Mouse (Mus musculus) left cerebral cortex, postnatal 14 days (tissue): Measurements from ENCODE around the gene Gm884. TPM values are rescaled to one million over a fixed set of nuclear protein-coding genes. Genes with fewer than 3 reads are reported as not detected.

Source experiments
- DNase-seq, 2 experiments: peaks; one replicate each; pipeline ENCODE4 v3.0.0; 2021 to 2022; ENCODE audit warnings: low spot score in 2 of 2, mixed read lengths in 1 of 2
- intact Hi-C: fragments of 180-260 bp; cut with DNase I; formaldehyde crosslinking; loops from one replicate; pipeline ENCODE4 v1.15.1; 2025
- long read RNA-seq, 2 experiments: library from polyadenylated mRNA; stranded (forward); transcript quantifications; one replicate each; pipeline ENCODE4 v2.0.0; 2021
- total RNA-seq, 2 experiments: library from RNA; stranded (reverse); gene quantifications; 2 replicates each; pipeline ENCODE4 v1.2.3; 2021

Gene Gm884
- total RNA-seq, result under 1 TPM in 1 of 2 experiments, not detected in 1; 0.04 TPM
- long read RNA-seq, experiment 1, result 0 reads
- long read RNA-seq, experiment 2, result 0 reads

DNA sequence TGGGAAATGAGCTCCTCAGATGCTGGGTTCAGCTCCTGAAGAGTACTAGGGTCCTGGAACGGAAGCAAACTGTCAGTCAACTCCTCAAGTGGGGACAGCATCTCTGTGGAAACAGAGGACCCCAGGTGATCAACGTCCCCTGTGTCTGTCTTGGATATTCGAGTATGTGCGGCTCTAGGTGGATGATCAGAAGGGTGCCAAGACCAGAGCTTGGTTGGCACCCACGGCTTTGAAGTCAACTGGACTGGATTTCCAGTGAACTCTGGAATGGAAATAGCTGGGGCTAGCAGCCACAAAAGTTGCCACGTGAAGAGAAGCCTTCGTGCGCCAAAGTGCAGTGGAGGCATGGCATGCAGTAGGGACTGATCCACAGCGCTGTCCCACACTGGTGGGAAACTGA, at the start of gene Gm884:
TSS of gene Gm884 (minus strand) at position 101 of the 400 bp plus-strand sequence.
- intact Hi-C loops, result no loop called here
- no peak for DNase-seq

- intact Hi-C loops, result loop anchor here (2.0 kb wide), 1 partner anchor 14 kb away; no protein-coding TSS in a partner anchor
Measured at GRCm38 (mm10) chr11:103666907-103667426, 46.0 kb upstream of the Gm884 start.

GRCm38 (mm10) chr11:103666181-103666906, 45.4 kb upstream of the Gm884 start:
- peak; percentile 83 to 97 for DNase-seq
- intact Hi-C loops, result loop anchor here (2.0 kb wide), 1 partner anchor 14 kb away; no protein-coding TSS in a partner anchor

More at GRCm38 (mm10) chr11:103666907-103667426, 46.0 kb upstream of the Gm884 start:
- DNase-seq, result no peak

DNA sequence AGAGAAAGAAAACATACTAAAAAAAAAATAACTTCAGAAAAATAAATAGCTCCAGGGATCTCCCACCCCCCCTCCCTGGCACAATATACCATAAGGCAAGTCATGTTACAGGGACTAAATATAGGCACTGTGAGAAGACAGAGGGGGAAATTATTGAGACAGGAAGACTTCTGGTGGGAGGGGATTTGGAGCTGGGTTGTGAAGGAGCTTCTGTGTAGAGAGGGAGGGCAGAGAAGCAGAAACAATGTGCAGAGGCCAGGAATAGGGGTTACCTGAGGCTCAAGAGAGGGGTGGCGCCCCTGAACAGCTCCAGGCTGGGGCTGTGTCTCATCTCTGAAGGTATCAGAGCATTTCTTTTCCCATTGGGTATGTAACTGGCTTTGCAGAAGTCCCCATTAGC, 44.8 kb upstream of the Gm884 start:
- intact Hi-C loops, result loop anchor here (2.0 kb wide), 1 partner anchor 13 kb away; no protein-coding TSS in a partner anchor
- peak in 1 of 2 experiments; percentile 67 for DNase-seq

GRCm38 (mm10) chr11:103663119-103663518, 42.2 kb upstream of the Gm884 start:
- DNase-seq, result no peak
- intact Hi-C loops, result no loop called here

DNA sequence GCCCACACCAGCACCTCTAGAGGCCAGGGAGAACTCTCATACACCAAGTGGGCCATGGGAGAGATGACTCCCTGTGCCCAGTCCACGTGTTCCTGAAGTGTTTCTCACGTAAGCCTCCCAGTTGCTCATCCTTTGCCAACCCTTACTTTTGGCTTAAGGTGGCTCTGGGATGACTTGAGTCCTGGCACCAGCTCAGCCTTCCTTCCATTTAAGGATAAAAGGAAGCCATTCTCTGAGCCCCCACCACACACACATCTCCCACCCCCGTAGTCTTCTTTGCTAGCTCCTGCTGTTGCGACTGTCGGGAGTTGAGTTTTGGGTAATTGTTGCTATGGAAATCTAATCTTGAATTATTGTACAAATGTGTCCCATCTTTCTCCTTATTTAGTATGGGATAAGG, 41.6 kb upstream of the Gm884 start:
- DNase-seq, result peak; percentile 85 to 91
- intact Hi-C loops, result no loop called here

DNA sequence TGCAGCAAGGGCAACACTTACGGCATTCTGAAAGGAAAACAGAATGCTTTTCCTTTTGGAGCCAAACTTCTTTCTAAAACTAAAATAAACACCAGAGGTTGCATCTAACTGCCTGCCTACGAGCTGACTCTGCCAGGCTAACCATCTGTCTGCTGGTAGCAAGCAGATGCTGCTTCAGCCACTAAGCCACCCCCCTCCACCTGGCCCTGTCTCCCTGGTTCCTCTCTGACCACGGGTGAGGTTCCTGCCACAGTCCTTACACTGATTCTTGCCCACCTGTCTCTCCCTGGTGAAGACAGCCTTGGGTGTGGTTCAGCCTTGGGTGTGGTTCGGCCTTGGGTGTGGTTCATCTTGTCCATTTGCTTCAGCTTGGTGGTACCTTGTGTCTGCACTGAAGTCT, 40.9 kb upstream of the Gm884 start:
- peak; percentile 58 to 63 for DNase-seq
- intact Hi-C loops, result no loop called here

- intact Hi-C loops, result no loop called here
- DNase-seq, result peak in 1 of 2 experiments; percentile 67
Measured at GRCm38 (mm10) chr11:103658189-103658588, 37.2 kb upstream of the Gm884 start.

GRCm38 (mm10) chr11:103656520-103656919, 35.6 kb upstream of the Gm884 start:
- intact Hi-C loops, result no loop called here
- DNase-seq, result no peak

DNA sequence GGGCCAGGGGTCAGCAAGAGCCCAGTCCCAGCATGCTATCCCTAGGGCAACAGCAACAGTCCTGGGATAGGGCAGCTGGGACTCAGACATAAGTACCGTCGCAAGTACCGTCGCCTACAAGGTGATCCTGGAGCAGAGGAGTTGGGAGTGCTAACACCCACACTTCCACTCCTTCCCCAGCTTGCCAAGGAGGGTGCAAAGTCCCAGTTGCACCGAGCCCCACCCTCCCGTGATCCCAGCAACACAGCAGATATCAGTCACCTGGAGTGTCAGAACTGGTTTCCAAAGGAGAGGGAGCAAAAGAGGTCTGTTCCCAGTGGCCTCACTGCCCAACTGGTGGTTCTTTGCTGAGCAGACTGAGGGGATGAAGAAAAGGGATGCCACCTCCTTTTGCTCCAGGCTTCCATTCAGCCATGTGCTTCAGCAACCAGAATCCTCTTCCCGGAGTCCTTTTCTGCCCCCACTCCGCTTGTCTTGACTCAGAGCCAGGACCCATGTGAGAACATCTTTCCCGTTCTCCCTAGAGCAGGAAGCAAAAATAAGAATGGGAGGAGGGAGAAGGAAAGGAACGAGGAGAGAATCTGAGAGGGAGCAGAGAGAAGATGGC, 32.5 kb upstream of the Gm884 start:
- DNase-seq, result peak; percentile 72 to 81
- intact Hi-C loops, result loop anchor here (2.0 kb wide), 1 partner anchor 13 kb away; no protein-coding TSS in a partner anchor

GRCm38 (mm10) chr11:103651426-103651825, 30.5 kb upstream of the Gm884 start:
- peak; percentile 63 to 78 for DNase-seq
- intact Hi-C loops, result no loop called here

GRCm38 (mm10) chr11:103649983-103650493, 29.1 kb upstream of the Gm884 start:
- intact Hi-C loops, result no loop called here
- DNase-seq, result no peak

DNA sequence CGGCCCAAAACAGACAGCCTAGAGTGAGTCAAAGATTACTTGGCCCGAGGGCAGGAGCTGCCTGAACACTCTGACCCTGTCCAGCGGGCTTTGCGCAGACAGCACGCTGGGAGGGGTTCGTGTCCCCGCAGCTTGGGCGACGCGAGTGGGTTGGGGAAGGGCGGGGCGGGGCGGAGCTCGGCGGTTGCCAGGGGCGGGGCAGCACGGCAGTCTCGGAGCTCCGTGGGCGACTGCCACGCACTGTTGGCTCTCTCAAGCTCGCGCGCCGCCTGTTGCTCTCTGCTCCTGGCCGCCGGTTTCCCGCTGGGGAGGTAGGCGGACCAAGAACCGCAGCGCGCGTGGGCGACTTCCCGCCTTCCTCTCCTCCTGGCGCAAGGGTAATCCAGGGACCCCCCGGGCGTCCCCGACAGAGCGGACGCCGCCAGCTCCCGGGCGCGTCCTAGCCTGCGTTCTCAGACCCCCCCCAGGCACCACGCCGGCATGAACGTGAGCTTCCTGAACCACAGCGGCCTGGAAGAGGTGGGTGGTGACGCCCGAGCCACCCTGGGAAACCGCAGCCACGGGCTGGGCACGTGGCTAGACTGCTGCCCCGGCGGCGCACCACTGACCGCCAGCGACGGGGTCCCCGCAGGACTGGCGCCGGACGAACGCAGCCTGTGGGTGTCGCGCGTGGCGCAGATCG, 28.5 kb upstream of the Gm884 start, which contains the start of gene Rprml:
TSS of gene Rprml (plus strand) at position 270 of the 682 bp plus-strand sequence.
- intact Hi-C loops, result no loop called here
- DNase-seq, result peak; percentile 90 to 92

DNA sequence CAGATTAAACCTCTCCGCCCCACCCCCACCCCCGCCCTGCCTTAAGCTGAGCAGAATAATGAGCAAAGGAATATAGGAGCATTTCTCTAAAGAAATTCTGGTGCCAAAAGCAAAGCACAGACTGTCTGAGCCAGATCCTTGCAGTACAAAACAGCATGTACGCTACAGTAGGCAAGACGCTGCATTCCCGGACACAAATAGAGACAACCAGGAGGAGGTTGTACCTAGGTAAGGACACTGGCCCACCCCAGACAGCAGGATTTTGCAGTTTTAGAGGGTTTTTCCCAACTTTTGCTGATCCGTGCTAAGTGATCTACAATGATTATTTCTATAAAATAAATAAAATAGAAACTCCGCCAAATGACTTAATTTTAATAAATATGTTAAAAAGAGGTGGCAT, 27.7 kb upstream of the Gm884 start:
- intact Hi-C loops, result no loop called here

GRCm38 (mm10) chr11:103647921-103648620, 27.1 kb upstream of the Gm884 start:
- intact Hi-C loops, result no loop called here
- DNase-seq, result no peak

More for the DNA sequence above, 27.7 kb upstream of the Gm884 start:
- peak; percentile 58 to 81 for DNase-seq

- no peak for DNase-seq
- intact Hi-C loops, result no loop called here
Measured at GRCm38 (mm10) chr11:103646301-103646700, 25.4 kb upstream of the Gm884 start.

DNA sequence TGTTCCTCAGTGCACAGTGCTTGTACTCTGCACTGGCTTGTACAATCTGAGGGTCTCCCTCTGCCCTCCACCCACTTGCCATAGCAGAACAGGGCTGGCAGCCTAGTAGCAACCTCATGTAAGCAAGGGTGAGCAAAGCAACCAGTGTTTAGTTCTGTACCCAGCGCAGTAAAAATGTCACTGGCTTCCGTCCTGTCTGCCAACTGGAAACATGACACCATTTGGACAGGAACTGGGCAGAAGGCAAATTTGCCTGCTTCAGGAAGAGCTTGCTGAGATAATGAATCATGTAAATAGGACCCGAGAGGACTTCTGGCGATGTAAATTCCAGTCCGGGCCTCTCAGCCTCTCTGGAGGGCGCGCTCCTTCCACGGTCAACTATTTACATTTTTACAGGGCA, 24.8 kb upstream of the Gm884 start:
- intact Hi-C loops, result no loop called here
- DNase-seq, result no peak

- intact Hi-C loops, result no loop called here
- no peak for DNase-seq
Measured at GRCm38 (mm10) chr11:103643211-103643610, 22.3 kb upstream of the Gm884 start.
